Mouse (Mus musculus) limb, embryonic 11.5 days (tissue): Measurements from ENCODE around the gene Acvr2b. TPM values are rescaled to one million over a fixed set of nuclear protein-coding genes. Genes with fewer than 3 reads are reported as not detected.

Experiments used
- ATAC-seq: fragments of 200-750 bp; cut with Nextera tagmentation; 2 replicates; pipeline ENCODE4 v1.8.0; 2017; ENCODE audit warnings: low read depth; ENCODE audit not compliant: insufficient number of reproducible peaks, low FRiP score, low TSS enrichment
- DNase-seq: peaks from one replicate; pipeline ENCODE4 v3.0.0-alpha.2; 2015; ENCODE audit warnings: low spot score
- H3K27ac ChIP-seq: fragments of 300-500 bp; sonication (generic); replicated peaks from 2 replicates; pipeline ENCODE4 v1.5.1; 2014; ENCODE audit warnings: low read depth, mild to moderate bottlenecking, low read length
- H3K27me3 ChIP-seq: fragments of 300-500 bp; sonication (generic); 2 replicates; pipeline ENCODE4 v1.6.1; 2014; ENCODE audit warnings: mild to moderate bottlenecking, low read length, mixed read lengths; ENCODE audit not compliant: control insufficient read depth, insufficient read depth
- H3K36me3 ChIP-seq: fragments of 300-500 bp; sonication (generic); 2 replicates; pipeline ENCODE4 v1.6.1; 2014; ENCODE audit warnings: mild to moderate bottlenecking, low read length, moderate library complexity, mixed read lengths; ENCODE audit not compliant: control insufficient read depth, insufficient read depth
- H3K4me1 ChIP-seq: fragments of 300-500 bp; sonication (generic); 2 replicates; pipeline ENCODE4 v1.6.1; 2014; ENCODE audit warnings: low read length, mixed read lengths; ENCODE audit not compliant: control insufficient read depth, insufficient read depth
- H3K4me2 ChIP-seq: fragments of 300-500 bp; sonication (generic); 2 replicates; pipeline ENCODE4 v1.6.1; 2014; ENCODE audit warnings: low read depth, mild to moderate bottlenecking, moderate library complexity; ENCODE audit not compliant: severe bottlenecking
- H3K4me3 ChIP-seq: fragments of 300-500 bp; sonication (generic); 2 replicates; pipeline ENCODE4 v1.5.1; 2014; ENCODE audit warnings: low read depth, low read length
- H3K9ac ChIP-seq: fragments of 300-500 bp; sonication (generic); 2 replicates; pipeline ENCODE4 v1.6.1; 2014; ENCODE audit warnings: mild to moderate bottlenecking, low read length
- H3K9me3 ChIP-seq: fragments of 300-500 bp; sonication (generic); 2 replicates; pipeline ENCODE4 v1.6.1; 2016; ENCODE audit warnings: low read length; ENCODE audit not compliant: control insufficient read depth
- WGBS: fragments of 180-500 bp; shearing (Covaris S2); extraction: QIAGEN DNeasy Blood & Tissue Kit; methylation state at CpG from one replicate; pipeline ENCODE4 v1.1.7; 2014; 5-methylcytosine and 5-hydroxymethylcytosine counted together
- polyA plus RNA-seq: library from polyadenylated mRNA; unstranded; fragments of >200 nt; fragmentation: Nextera tagmentation; extraction: Ambion mirVana; gene quantifications from 2 replicates; pipeline ENCODE4 v1.2.1, GENCODE M21; 2014

The Acvr2b gene
- polyA plus RNA-seq, 1 experiment from 2014 or later = 62.0 TPM

GRCm38 (mm10) chr9:119481612-119482011 is 79.7 kb downstream of the Acvr2b start:
- WGBS = 81% methylated on average over 4 of the region's 4 CpGs
- Histone ChIP-seq H3K27me3 (no peaks in the 10 kb centered on the region), H3K27ac (no peak overlapping the region), H3K4me2 (no peak overlapping the region), H3K36me3 (no peaks in the 10 kb centered on the region), H3K9ac (no peak overlapping the region), H3K4me1 (peaks cover 8% of the 10 kb centered on the region), H3K4me3 (no peak overlapping the region), H3K9me3 (no peaks in the 10 kb centered on the region)
- no peak for DNase-seq
- ATAC-seq = no peak

- DNase-seq (no peak), ATAC-seq (no peak)
- Histone ChIP-seq H3K4me1 (no peaks in the 10 kb centered on the region; the same call in 1 of the 2 replicates), H3K36me3 (no peaks in the 10 kb centered on the region), H3K27me3 (no peaks in the 10 kb centered on the region), H3K4me2 (no peak overlapping the region), H3K9me3 (no peaks in the 10 kb centered on the region), H3K9ac (no peak overlapping the region), H3K27ac (no peak overlapping the region), H3K4me3 (no peak overlapping the region)
- 48% methylated on average over 23 of the region's 23 CpGs for WGBS
These were observed 81.8 kb downstream of the Acvr2b start for GRCm38 (mm10) chr9:119483554-119484353.

GRCm38 (mm10) chr9:119484420-119484819 is 82.5 kb downstream of the Acvr2b start:
- Histone ChIP-seq H3K4me3 (no peak overlapping the region), H3K4me1 (no peaks in the 10 kb centered on the region; the same call in 1 of the 2 replicates), H3K9me3 (no peaks in the 10 kb centered on the region), H3K4me2 (no peak overlapping the region), H3K27me3 (no peaks in the 10 kb centered on the region), H3K9ac (no peak overlapping the region), H3K36me3 (no peaks in the 10 kb centered on the region), H3K27ac (no peak overlapping the region)
- ATAC-seq (no peak), DNase-seq (no peak)
- WGBS = 55% methylated on average over 9 of the region's 9 CpGs

Other genes starting within 250 kb of the Acvr2b start
- gene Acaa1b, start 245.0 kb upstream of the Acvr2b start, polyA plus RNA-seq = 0.92 and 1.4 TPM in 2 replicates
- gene Gm47289, start 243.0 kb upstream of the Acvr2b start, polyA plus RNA-seq = not detected in 2 replicates
- gene Slc22a13, start 193.0 kb upstream of the Acvr2b start, polyA plus RNA-seq = not detected in 2 replicates
- 13.5 and 15.0 TPM in 2 replicates for gene Oxsr1, start 79.7 kb upstream of the Acvr2b start, polyA plus RNA-seq
- gene Acaa1a, start 62.4 kb upstream of the Acvr2b start, polyA plus RNA-seq = 61.0 and 61.2 TPM in 2 replicates
- gene Myd88, start 60.7 kb upstream of the Acvr2b start, polyA plus RNA-seq = 9.5 and 10.6 TPM in 2 replicates
- 12.7 and 13.2 TPM in 2 replicates for gene Xylb, start 44.7 kb upstream of the Acvr2b start, polyA plus RNA-seq
- not detected in 2 replicates for gene Slc22a14, start 36.6 kb upstream of the Acvr2b start, polyA plus RNA-seq
- 49.2 and 54.4 TPM in 2 replicates for gene Exog, start 42.8 kb downstream of the Acvr2b start, polyA plus RNA-seq
- gene Scn5a, start 176.9 kb downstream of the Acvr2b start, polyA plus RNA-seq = 0.04 TPM in 1 of 2 replicates, not detected in the other